In genomic region chr1:58031160-58031769, GRCm38 (mm10) we compare ENCODE assay signal across 8 mouse cellular contexts. TPM values are rescaled to one million over a fixed set of nuclear protein-coding genes. Genes with fewer than 3 reads are reported as not detected.
A peak's percentile ranks its signal among the peaks of the same experiment; 100 is the strongest.
DNase-seq lines count a peak whose midpoint lies in the region; ATAC-seq and TF ChIP-seq lines count a peak whose summit lies in the region.

No protein-coding gene starts in this region.

- H3K4me2 ChIP-seq in kidney, embryonic 16.5 days (replicated peaks; ENCODE audit: low read depth, low read length) = no peak overlapping the region
- no peak overlapping the region for H3K4me2 ChIP-seq in lung, embryonic 14.5 days

- no peaks in the 10 kb centered on the region for H3K9me3 ChIP-seq in ES-Bruce4 (replicated peaks; ENCODE audit: control insufficient read depth, insufficient read depth, low read length, poor library complexity, severe bottlenecking)
- H3K9me3 ChIP-seq in kidney, embryonic 16.5 days (ENCODE audit: low read length) = no peaks in the 10 kb centered on the region
- H3K9me3 ChIP-seq in lung, embryonic 14.5 days (ENCODE audit: low read depth, low read length) = no peaks in the 10 kb centered on the region

- TF ChIP-seq POLR2A in ES-Bruce4 (IDR thresholded peaks at IDR 0.05; ENCODE audit: insufficient read depth, low read length) = no peak

- peak; percentile 65 for DNase-seq in adrenal gland, adult 2 months
- DNase-seq in embryo, embryonic 10.5 days (ENCODE audit: low spot score) = peak; percentile 85
- DNase-seq in heart, adult 9 months (ENCODE audit: low spot score in 2 of 2) = peak; percentile 22 to 58
- peak; percentile 87 for DNase-seq in lung, embryonic 14.5 days
- DNase-seq in ovary, postnatal 14 days (ENCODE audit: low spot score) = peak; percentile 38
- peak; percentile 28 to 61 for DNase-seq in urinary bladder, postnatal 36 days (ENCODE audit: low spot score in 2 of 2)

- TF ChIP-seq CTCF in ES-Bruce4 (IDR thresholded peaks at IDR 0.05; ENCODE audit: low read depth, low read length) = peak; percentile 78
- TF ChIP-seq CTCF in lung, embryonic 14.5 days (IDR thresholded peaks at IDR 0.05; ENCODE audit: low read depth) = peak; percentile 94

- H3K9ac ChIP-seq in ES-Bruce4 (ENCODE audit: low read depth, poor library complexity, severe bottlenecking) = no peak overlapping the region
- H3K9ac ChIP-seq in kidney, embryonic 16.5 days (replicated peaks; ENCODE audit: low read length) = no peak overlapping the region
- H3K9ac ChIP-seq in lung, embryonic 14.5 days = no peak overlapping the region

- no peak overlapping the region for H3K27ac ChIP-seq in ES-Bruce4 (ENCODE audit: insufficient read depth, low read length)
- no peak overlapping the region for H3K27ac ChIP-seq in kidney, embryonic 16.5 days (ENCODE audit: low read length)
- no peak overlapping the region for H3K27ac ChIP-seq in lung, embryonic 14.5 days (ENCODE audit: low read depth)

- H3K4me3 ChIP-seq in ES-Bruce4 (ENCODE audit: low read depth, low read length) = no peak overlapping the region
- no peak overlapping the region for H3K4me3 ChIP-seq in kidney, embryonic 16.5 days (ENCODE audit: low read length)
- no peak overlapping the region for H3K4me3 ChIP-seq in lung, embryonic 14.5 days (ENCODE audit: low read depth, low read length)

- H3K36me3 ChIP-seq in ES-Bruce4 (ENCODE audit: control insufficient read depth, insufficient read depth, low read length, poor library complexity, severe bottlenecking) = peaks cover 3% of the 10 kb centered on the region; the same call in 1 of the 2 replicates
- H3K36me3 ChIP-seq in kidney, embryonic 16.5 days (ENCODE audit: insufficient read depth, low read length) = no peaks in the 10 kb centered on the region
- H3K36me3 ChIP-seq in lung, embryonic 14.5 days (ENCODE audit: insufficient read depth) = 0 out of 2 replicates have a peak, but pooled peaks cover 6% of the 10 kb centered on the region

- H3K27me3 ChIP-seq in ES-Bruce4 (ENCODE audit: control insufficient read depth, insufficient read depth, low read length, poor library complexity, severe bottlenecking) = no peaks in the 10 kb centered on the region
- H3K27me3 ChIP-seq in kidney, embryonic 16.5 days (ENCODE audit: insufficient read depth, low read length) = no peaks in the 10 kb centered on the region
- H3K27me3 ChIP-seq in lung, embryonic 14.5 days (ENCODE audit: insufficient read depth, low read length) = no peaks in the 10 kb centered on the region

- no peaks in the 10 kb centered on the region for H3K4me1 ChIP-seq in ES-Bruce4 (ENCODE audit: control insufficient read depth, insufficient read depth, low read length)
- peaks cover 13% of the 10 kb centered on the region; the same call in 1 of the 2 replicates for H3K4me1 ChIP-seq in kidney, embryonic 16.5 days (ENCODE audit: insufficient read depth, low read length)
- peaks cover 7% of the 10 kb centered on the region for H3K4me1 ChIP-seq in lung, embryonic 14.5 days (ENCODE audit: insufficient read depth)

- WGBS in kidney, embryonic 16.5 days = 67% methylated on average over 10 of the region's 10 CpGs
- 59% methylated on average over 10 of the region's 10 CpGs for whole genome bisulfite sequencing in lung, embryonic 14.5 days

- TF ChIP-seq EP300 in ES-Bruce4 (IDR thresholded peaks at IDR 0.05; ENCODE audit: insufficient read depth, low read depth, low read length) = no peak

- ATAC-seq in kidney, embryonic 16.5 days (ENCODE audit: low FRiP score, low TSS enrichment) = peak; percentile 47; the same call in 1 of the 2 replicates
- 0 out of 2 replicates have a peak, but pooled peaks have one; percentile 15 for ATAC-seq in lung, embryonic 14.5 days (ENCODE audit: insufficient read depth)

RNA-seq across cellular contexts. Expression of gene Aox1, which starts 1.5 kb away (rescaled TPM):
- polyA plus RNA-seq in ES-Bruce4 (2011; ENCODE audit: insufficient read depth, insufficient read length, low read depth, missing spikeins) = 0.37 and 0.52 TPM in 2 replicates
- total RNA-seq in adrenal gland, adult 2 months (2021) = 10 to 100 TPM; 35.1 to 58.0 TPM
- polyA plus RNA-seq in adrenal gland, adult 2 months (2012; rRNA removed) = 9.1 and 10.7 TPM in 2 replicates
- 0.36 and 0.45 TPM in 2 replicates for polyA plus RNA-seq in kidney, embryonic 16.5 days (2015; fragmentation: Nextera tagmentation; extraction: Ambion mirVana)
- polyA plus RNA-seq in lung, embryonic 14.5 days (2014; fragmentation: Nextera tagmentation; extraction: Ambion mirVana) = 0.41 and 0.72 TPM in 2 replicates

RNA-seq across cellular contexts. Expression of gene Kctd18, which starts 12.5 kb away (rescaled TPM):
- polyA plus RNA-seq in ES-Bruce4 (2011; ENCODE audit: insufficient read depth, insufficient read length, low read depth, missing spikeins) = 21.3 and 24.2 TPM in 2 replicates
- total RNA-seq in adrenal gland, adult 2 months (2021) = 10 to 100 TPM in 1 of 2 experiments, 1 to 10 TPM in 1; 8.4 to 10.9 TPM
- polyA plus RNA-seq in adrenal gland, adult 2 months (2012; rRNA removed) = 4.2 TPM in 2 replicates
- 17.1 and 18.7 TPM in 2 replicates for polyA plus RNA-seq in kidney, embryonic 16.5 days (2015; fragmentation: Nextera tagmentation; extraction: Ambion mirVana)
- polyA plus RNA-seq in lung, embryonic 14.5 days (2014; fragmentation: Nextera tagmentation; extraction: Ambion mirVana) = 17.2 and 18.4 TPM in 2 replicates

RNA-seq across cellular contexts. Expression of gene Sgo2a, which starts 35.5 kb away (rescaled TPM):
- polyA plus RNA-seq in ES-Bruce4 (2011; ENCODE audit: insufficient read depth, insufficient read length, low read depth, missing spikeins) = 88.7 and 99.4 TPM in 2 replicates
- under 1 TPM; 0.66 TPM for total RNA-seq in adrenal gland, adult 2 months (2021)
- polyA plus RNA-seq in adrenal gland, adult 2 months (2012; rRNA removed) = 0.11 and 0.13 TPM in 2 replicates
- 15.6 and 16.5 TPM in 2 replicates for polyA plus RNA-seq in kidney, embryonic 16.5 days (2015; fragmentation: Nextera tagmentation; extraction: Ambion mirVana)
- polyA plus RNA-seq in lung, embryonic 14.5 days (2014; fragmentation: Nextera tagmentation; extraction: Ambion mirVana) = 27.1 and 28.8 TPM in 2 replicates

Comparison
In these comparisons a context has a peak if more than half of its experiments do, and no peak if none do; other contexts are left out.
1. RNA of gene Sgo2a, which starts 35.5 kb away (polyA plus RNA-seq): 88.7 to 99.4 TPM in ES-Bruce4, 27.1 to 28.8 TPM in lung, embryonic 14.5 days and 15.6 to 16.5 TPM in kidney, embryonic 16.5 days; 0.11 to 0.13 TPM in adrenal gland, adult 2 months; every median in the first group is over 10 times any median in the second.
2. Peak in every context shown above with its lines, with median percentiles within 50 percentile points of each other: DNase-seq.